Mouse (Mus musculus): Measurements from ENCODE around the gene Vps33a.
A peak's percentile ranks its signal among the peaks of the same experiment; 100 is the strongest.
"Not testable (repeated sequence)": the region's sequence is repeated elsewhere in the genome, so short reads cannot be mapped to it uniquely, and the experiment has no call there.

Gene Vps33a

DNA sequence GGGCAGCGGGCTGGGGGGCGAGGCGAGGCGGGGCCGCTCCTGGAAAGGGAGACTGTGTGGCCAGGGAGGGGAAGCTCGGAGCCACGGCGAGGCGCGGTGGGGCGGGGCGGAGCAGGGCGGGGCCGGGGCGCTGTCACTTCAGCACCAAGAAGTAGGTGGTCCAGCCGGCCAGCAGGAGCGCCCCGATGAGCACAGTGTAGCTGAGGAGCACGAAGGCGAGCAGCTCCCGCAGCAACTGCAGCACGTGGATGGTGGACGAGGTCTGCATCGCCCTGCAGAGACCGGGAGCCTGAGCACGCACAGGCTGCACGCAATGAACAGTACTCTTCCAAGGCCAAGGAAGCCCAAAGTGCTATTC is 48.5 kb downstream of the Vps33a start:
- no peak for DNase-seq (ENCODE audit: low spot score)

DNA sequence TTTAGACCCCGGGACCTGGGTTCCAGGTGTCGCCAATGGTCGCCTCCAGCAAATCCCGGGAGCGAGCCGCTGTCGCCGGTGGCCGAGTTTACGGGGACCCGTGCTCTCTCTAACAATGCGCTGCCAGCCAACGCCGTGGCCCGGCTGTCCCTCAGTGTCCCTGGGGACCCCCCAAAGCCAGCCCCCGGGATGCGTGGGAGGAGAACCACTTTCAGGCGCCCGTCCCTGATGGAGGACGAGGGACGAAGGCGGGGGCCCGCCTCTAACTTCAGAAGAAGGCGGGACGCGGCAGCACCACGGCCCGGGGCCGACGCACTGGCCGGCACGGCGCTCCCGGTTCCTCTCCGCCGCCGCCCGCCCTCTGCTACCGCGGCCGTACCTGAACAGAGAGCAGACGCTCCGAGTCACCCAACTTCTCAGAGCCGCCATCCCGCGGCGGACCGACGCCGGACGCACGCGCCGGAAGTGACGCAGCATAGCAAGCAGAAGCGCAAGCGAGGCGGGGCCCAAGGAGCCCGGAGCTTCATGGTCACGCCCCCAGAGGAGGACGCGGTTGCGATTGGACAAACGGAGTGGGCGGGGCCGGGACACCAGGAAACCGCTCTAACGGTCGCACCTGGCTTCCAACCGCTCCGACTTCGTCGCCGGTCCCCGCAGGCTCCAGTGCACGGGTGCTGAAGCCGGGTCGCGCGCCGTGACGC is 49.0 kb downstream of the Vps33a start, which contains the start of gene Diablo:
Diablo (minus strand) TSS at position 485 of the 701 bp plus-strand sequence.
- DNase-seq (ENCODE audit: low spot score) = peak; percentile 99

DNA sequence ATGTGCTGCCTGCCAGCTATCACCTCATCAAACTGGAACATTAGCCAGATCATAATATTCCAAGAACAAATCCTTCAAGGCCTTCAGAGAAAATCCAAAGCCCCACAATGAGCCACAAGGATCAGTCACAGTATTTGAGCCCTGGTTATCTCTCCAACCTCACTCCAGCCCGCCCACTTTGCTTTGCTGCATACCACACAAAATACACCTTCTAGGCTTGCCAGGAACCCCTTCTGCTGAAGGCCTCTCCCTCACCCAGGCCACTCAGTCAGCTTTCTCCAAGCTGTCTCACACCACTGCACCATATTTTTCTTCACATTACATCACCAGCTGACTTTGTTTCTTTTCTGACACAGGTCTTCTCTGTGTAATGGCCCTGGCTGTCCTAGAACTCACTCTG is 50.7 kb downstream of the Vps33a start:
- no peak for DNase-seq (ENCODE audit: low spot score)

DNA sequence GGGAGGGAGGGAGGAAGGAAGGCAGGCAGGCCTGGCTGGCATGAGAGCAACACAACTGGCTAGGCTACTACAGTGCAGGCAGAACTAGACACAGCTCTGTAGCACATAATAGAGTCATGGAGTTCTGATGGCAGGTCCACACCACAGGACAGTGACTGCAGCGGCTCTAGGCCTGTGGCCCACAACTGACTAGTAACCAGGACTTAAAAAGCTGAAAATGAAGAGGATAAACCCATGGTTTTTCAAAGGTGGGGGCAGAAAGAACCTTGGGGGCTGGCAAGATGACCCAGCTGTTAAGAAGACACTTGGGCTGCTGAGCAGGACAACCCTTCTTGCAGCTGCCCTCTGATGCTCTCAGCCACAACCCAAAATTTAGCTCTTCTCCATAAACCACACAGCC is 51.2 kb downstream of the Vps33a start:
- no peak for DNase-seq (ENCODE audit: low spot score)

DNA sequence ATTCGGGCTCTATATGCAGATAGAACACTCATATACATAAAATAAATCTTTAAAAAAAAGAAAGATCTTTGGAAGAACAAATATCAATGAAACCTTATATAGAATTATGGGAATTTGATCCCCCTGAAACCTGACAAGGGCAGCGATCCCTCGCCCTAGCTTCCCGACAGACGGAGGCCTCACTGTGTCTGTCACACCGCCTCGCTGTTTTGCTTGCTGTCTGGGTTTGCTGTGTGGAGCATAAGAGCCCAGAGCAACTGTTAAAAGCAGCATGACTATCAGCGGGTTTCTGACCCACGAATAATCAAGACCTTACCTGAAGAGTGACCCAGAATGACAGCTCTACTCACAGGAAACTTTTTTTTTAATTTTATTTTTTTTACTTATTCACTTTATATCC is 52.2 kb downstream of the Vps33a start:
- DNase-seq (ENCODE audit: low spot score) = no peak

DNA sequence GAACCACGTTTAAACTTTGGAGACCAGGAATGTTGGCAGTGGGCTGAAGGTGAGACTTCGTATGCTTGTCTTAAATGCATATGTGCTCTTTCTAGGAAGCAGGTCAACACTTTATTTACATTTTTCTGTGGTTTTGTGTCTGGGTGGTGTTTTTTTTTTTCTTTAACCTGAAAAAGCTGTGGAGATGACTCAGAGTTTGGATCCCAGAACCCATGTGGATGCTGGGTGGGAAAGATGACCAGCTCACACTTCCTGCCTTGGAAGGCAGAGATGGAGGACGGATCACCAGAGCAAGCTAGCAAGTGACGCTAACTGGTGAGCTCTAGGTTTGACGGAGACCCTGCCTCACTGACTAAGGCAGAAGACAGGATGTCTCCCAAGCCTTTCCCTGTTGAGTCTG is 58.0 kb downstream of the Vps33a start:
- no peak for DNase-seq (ENCODE audit: low spot score)

DNA sequence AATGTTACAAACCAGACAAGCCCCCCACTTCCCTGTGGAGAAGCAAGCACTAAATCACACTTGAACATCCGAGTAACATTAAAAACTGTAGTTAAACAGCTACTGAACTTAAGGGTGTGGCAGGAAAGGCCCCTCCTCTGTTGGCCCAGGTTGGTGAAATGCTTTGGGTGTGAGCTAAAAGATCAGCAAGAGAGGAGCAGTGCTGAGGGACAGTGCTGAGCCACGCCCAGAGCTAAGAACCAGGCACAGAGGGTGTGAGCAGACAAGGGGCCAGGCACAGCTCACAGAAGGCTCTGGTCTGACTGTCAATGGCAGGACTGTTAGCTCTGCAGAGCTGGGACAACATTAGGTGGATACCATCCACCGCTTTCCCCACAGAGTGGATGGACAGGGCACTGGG is 60.7 kb downstream of the Vps33a start:
- DNase-seq (ENCODE audit: low spot score) = no peak

DNA sequence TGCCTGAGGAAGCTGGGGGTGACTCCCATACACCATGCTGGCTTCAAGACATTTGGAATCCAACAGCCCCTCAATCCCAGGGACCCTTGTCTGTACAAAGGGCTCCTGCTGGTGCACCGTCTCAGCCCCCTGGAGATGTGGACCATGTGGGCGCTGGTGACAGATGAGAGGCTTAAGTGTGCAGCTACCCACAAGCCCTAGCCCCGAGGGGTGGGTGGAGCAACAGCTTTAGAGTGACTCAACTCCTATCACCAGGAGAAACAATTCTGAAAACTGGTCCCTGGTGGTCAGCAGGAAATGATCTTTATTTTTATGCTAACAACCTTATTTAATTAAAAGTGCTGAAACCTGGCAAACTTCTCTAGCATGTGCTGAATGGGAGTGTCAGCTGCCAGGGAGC is 61.4 kb downstream of the Vps33a start:
- not testable (repeated sequence) for DNase-seq (ENCODE audit: low spot score)

DNA sequence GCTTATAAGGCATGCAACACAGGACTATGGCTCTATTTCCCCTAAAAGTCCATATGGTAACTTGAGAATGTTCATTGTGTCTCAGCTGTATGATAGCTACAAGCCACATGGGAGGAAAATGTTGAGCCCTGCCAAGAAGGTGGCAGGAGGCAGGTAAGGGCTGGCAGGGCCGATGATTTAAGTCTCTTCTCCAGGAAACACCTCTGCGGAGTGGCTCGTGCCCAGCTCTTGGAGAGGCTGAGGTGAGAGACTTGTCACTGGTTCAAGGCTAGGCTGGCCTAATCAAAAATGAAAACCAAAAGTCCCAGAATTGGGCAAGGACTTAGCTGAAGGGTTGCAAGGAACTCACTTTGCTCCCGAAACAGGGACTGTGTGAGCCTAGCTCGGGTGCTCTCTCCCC is 62.7 kb downstream of the Vps33a start, which contains the start of gene B3gnt4:
B3gnt4 (plus strand) TSS at position 301 of the 400 bp plus-strand sequence.
- no peak for DNase-seq (ENCODE audit: low spot score)

DNA sequence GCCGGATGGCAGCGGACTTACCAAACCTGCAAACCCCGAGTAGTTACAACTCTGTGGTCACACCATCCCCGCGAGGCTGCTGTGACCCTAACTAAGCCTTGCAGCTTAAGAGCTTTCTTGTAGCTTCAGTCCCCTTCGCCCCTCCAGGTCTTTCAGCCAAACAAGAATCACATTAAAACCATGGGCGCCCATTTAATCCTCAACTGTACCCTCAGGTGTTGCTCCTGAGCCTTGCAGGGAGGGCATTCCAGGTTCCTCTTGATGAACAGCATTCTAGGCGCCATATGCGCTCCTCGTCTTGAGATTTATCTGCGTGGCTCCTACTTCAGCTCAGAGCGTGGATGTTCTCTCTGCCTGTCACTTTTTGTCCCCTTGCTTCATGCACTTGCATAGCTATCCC is 63.9 kb downstream of the Vps33a start:
- DNase-seq (ENCODE audit: low spot score) = no peak

DNA sequence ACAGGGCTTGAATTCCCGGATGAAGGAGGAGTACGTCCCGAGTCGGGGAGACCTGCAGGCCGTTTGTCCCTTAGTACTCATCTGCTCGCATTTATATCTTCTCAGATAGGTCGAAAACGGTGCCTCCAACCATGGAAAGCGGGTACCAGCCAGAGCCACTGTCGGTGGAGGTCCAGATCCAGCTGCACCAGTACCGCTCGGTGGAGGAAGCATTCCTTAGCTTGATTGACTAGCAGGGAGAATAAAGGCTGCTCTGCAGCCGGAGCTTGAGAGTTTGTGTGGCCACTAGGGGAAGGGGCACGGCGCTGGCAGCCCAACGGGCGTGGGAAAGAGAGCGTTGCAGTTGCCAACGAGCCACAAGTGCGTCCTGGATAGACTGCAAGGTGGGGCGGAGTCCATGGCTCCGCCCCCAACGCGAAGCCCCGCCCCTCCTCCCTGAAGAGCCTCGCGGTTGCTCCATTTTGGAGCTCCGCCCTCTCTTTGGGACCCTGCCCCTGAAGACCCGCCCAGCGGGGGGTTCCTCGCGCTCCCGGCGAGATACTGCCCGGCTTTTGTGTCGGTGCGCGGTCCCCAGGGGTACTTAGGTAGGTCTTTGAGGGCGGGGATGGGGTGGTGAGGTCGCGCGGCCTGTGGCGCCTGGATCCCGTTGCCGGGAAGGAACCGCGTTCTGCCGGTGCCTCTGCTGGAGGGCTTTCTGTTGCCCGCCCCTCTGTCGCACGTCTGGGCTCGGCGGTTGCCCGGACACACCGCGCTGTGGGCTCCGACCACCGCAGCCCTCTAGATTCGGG is 64.7 kb downstream of the Vps33a start:
- DNase-seq (ENCODE audit: low spot score) = peak; percentile 86

DNA sequence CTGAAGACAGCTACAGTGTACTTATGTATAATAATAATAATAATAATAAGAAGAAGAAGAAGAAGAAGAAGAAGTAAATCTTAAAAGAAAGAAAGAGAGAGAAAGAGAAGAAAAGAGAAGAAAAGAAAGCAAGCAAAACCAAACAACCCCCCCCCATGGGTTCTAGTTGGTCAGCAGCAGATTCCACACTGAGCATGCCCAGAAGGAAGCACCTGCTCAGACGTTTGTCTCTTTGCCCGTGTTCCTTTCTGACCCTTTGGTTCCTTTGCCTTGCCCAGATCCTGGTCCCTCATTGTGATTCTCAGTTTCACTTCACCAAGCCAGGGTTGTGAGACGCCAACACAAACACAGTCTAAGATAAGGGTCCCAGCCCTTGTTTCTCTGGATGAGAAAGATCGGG is 70.9 kb downstream of the Vps33a start:
- no peak for DNase-seq (ENCODE audit: low spot score)

DNA sequence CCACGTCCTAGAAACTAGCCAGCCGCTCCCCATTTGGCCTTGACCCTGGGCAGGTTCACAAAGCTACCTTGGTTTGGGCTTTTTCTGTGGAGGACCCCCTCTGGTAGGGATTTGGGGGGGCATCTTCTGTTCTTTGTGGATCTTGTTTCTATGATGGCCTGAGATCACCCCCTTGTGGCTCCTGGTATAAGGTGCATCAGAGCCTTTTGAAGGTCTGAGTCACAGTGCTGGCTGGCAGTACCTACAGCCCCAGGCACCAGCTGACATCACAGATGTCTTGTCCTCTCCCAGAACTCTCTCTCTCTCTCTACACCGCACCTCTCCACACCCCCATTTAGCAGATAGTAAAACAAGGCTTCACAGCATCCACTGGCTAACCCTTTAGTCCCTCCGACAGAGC is 73.1 kb downstream of the Vps33a start:
- no peak for DNase-seq (ENCODE audit: low spot score)

DNA sequence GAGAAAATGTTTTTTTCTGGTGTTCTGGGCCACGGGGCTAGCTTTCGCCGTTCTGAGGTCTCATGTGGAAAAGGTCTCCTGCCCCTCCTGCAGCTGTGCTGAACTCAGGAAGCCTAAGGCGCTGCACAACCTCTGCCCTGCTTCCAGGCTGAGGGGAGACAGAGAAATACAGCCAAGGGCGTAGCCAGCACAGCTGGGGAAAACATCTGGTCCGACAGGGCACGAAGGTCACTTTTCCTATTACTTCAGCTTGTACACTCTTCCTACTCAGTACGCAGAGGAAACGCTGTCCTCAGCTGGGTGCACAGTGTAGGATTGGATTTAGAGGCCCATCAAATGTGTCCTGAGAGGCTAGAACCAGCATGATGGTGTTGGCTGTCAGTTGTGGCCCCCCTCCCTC is 82.9 kb downstream of the Vps33a start:
- no peak for DNase-seq (ENCODE audit: low spot score)

DNA sequence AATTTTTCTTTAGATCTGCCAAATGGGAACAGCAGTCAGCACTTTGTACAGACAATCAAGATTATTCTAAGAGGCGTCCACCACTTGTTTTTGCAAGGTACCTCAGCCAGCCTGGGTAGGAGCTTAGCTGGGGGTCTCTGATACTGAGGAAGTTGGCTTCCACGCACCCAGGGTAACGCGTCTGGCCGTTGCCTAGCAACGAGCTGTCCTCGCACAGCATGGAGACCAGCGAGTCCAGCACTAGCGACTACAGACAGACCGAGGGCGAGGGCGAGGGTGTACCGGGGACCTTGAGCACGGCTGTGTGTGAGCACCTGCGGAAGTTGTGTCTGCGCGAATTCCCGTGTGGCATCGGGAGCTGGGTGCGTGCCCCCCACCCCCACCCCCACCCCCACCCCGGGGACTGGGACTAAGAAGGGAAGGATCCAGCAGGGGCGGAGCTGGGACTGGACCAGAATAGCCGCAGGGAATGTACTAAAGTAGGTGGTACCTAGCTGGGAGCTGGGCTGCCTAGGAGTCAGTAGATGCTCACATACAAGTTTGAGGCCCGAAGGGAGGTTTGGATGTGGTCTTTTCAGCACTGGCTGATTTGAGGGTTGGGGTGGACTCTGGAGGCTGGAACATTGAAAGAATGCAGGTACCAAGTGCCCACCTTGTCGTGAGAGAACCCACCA is 83.6 kb downstream of the Vps33a start, which contains the start of the genes Lrrc43 and Il31:
Lrrc43 (plus strand) TSS at position 194 of the 674 bp plus-strand sequence.
Il31 (minus strand) TSS at position 378 of the 674 bp plus-strand sequence.
- no peak for DNase-seq (ENCODE audit: low spot score)

DNA sequence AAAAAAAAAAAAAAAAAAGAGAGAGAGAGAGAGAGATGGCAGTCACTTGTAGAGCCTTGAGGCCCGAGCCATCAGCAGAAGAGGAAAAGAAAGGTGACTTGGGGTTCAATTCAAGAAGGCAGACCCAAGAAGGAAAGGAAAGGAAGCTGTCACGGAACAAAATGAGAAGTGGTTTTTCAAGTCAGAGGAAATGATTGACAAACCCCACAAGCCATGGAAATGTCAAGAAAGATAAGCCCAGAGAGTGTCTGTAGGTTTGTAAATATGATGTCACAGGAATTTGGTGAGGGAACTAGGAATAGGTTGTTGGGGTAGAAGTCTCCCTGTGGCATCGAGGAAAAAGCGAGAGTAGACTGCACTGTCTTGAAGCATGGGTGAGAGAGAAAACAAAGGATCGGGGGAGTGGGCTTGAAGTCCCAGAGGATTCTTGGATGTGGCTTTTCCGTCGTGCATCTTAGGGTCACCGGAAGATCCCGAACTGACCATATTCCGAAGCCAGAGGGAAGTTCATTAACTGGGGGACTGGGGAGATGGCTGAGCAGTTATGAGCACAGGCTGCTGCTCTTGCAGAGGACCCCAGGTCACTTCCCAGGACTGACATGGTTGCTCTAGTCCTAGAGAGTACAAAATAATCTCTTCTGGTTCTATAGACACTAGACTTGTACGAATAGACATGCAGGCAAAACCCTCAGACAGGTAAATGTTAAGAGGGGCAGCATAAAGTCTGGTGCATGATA is 85.0 kb downstream of the Vps33a start:
- no peak for DNase-seq (ENCODE audit: low spot score)

Measured in testis, postnatal 14 days (tissue).